Mouse (Mus musculus): ENCODE measurements at regions not wholly inside any gene's neighbourhood (a gene's known extent, or its start where the extent isn't known, plus 50 kb on each side); places are given as distances from the start of the nearest gene placed in this dataset.

DNA sequence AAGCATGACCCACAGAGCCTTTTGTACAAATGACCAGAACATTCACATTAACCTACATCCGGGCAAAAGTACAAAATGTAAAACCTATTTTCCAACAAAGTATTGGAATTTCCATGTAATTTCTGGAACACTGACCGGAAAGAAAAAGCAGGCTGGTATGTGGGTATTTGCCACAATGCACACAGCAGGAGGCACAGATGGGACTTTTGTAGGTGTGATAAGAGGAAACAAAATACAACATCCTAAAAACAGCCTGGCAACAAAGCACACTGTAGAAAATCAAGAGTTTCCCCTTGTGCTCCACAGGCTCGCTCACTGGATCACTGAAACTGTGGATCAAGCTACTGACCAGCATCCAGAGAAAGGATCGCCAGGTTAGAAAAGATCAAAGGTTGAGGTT is 94.4 kb downstream of the Sptssa start:
- no peak for TF ChIP-seq CTCF (conservative IDR thresholded peaks at IDR 0.05; ENCODE audit: low read length)
- TF ChIP-seq NANOG (IDR thresholded peaks at IDR 0.05; ENCODE audit: borderline replicate concordance, low read length) = no peak
- no peak for TF ChIP-seq POU5F1 (IDR thresholded peaks at IDR 0.05; ENCODE audit: borderline replicate concordance, low read length)

Data from E14TG2a.4 (cell line).